Mouse (Mus musculus) right cerebral cortex, postnatal 36 days (tissue): Measurements from ENCODE around the gene Prkn.
A peak's percentile ranks its signal among the peaks of the same experiment; 100 is the strongest.

Experiments
- DNase-seq, 2 experiments: peaks; one replicate each; pipeline ENCODE4 v3.0.0; 2022; ENCODE audit warnings: low spot score in 2 of 2, mixed read lengths in 1 of 2

The Prkn gene

DNA sequence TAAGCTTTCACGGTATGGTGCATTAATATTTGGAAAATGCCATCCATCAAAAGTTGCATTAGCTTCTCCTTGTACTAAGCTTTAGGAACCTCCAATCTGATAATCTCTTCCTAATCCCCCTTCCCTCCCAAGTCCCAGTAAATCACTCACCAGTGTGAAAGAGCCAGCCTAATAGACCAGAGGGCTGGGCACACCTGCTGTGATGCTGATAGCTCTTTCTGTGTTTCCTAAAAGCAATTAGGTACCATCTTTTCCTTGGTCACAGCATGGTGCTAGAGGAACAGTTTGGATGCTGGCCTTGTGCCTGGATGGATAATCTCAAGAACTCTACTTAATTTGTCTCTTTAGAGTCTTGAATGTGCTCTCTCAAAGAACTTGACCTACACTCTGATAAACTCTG, 287.0 kb downstream of the Prkn start:
- no peak for DNase-seq

- DNase-seq = no peak
These were observed 290.7 kb downstream of the Prkn start for GRCm38 (mm10) chr17:11130919-11131318.

GRCm38 (mm10) chr17:11142321-11142720, 302.1 kb downstream of the Prkn start:
- peak; percentile 55 to 68 for DNase-seq

DNA sequence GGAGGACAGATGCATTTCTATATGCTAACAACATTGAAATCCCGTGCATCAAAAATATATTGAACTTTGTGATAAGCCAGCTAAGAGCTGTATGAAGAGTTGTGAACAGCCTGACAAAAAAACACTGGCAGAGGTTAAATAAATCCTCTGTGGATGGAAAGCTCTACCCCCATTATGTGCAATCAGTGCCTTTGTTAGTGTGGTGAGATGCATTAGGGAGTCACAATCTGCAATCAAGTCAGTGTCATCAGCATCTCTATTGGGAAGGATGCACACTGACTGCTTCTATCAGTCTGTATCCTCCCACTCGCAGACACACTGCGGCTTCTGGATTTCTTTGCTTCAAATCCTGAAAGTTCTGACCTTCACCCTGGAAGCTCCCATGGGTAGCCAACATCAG, 315.9 kb downstream of the Prkn start:
- no peak for DNase-seq

- DNase-seq = peak; percentile 84 to 90
These were observed 317.4 kb downstream of the Prkn start for GRCm38 (mm10) chr17:11157536-11157935.

DNA sequence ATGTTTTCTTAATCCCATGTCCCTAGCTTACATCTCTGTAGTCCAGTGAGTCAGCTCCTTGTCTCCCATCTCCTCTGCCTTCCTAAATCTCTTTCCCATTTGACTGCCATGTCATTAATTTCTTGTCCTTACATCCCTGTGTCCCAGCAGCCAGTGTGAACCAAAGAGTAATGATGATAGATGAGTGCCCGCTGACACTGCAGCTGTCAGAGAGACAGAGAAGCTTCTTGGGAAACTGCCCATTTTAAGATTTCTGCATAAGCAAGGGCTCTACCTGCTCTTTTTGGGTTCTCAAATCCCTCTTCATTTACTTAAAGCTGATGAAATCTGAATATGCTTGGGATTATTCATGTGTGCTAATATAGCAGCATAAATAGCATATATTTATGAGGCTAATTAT, 321.3 kb downstream of the Prkn start:
- no peak for DNase-seq

GRCm38 (mm10) chr17:11162770-11163169, 322.6 kb downstream of the Prkn start:
- no peak for DNase-seq

GRCm38 (mm10) chr17:11187356-11187755, 347.2 kb downstream of the Prkn start:
- DNase-seq = no peak

DNA sequence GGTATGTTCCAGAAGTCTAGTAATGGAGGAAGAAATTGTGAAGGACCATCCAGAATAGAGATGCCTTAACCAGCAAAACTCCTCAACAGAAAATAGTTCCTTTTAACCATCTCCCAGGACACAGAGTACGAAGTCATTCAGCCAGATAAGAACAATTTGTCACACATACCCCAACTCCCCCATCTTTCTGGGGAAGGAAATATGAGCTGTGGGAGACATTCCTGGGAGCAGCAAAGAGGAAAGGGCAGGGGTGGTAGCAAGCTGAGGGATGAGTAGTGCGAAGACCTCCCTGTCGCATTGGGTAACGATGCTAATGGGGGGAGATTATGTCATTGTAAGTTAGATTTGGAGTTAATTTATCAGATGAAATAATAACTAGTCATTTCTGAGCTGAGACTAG, 348.3 kb downstream of the Prkn start:
- no peak for DNase-seq

DNA sequence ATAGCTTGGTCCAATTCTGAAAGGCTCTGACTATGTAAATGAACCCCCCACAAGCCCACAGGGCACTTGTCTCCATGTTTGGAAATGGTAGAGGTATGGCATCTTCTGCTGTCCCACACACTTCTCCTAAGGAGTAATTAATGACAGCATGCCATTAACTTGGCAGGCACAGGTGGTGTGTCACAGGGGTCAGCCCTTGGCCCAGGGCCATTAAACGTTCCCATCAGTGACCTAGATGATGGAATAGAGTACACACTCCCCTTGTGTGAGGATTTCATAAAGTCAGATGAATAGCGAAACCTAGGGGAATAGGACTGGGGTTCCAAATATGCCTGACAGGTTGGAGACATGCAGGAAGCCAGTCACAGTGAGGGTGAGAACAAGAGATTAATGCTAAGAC, 350.1 kb downstream of the Prkn start:
- DNase-seq = no peak

GRCm38 (mm10) chr17:11198134-11198533, 357.9 kb downstream of the Prkn start:
- DNase-seq = no peak

DNA sequence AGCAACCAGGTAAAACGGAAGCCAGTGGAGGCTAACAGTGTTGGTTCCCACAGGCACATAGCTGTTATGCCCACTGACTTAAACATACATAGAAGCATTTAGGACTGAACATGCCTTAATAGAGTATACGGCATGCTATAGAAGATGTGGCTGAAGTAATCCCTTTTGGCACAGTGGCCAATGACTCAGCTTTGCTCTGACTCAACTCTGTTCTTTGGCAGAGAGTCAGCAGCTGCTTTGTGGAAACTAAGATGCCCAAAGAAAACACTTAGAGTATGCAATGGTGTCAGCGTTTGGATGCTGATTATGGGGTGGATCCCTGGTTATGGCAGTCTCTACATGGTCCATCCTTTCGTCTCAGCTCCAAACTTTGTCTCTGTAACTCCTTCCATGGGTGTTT, 368.9 kb downstream of the Prkn start:
- peak; percentile 26 to 35 for DNase-seq

DNA sequence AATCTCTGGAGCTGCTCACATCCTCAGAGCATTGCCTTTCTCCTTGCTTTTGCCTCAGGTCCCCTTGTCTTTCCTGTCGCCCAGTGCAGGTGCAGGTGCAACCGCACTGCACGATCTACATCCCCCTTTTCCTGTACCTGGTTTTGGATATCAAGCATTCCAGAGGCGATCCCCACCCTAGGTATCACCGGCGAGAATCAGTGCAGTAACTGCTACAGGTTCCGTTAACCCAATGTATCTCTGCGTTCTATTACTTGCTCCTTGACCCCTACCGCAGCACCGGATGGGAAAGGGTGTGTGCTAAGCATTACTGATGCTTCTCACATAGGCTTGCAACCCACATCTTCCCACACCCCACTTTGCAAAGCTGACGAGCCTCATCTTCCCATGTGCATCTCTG, 370.8 kb downstream of the Prkn start:
- peak in 1 of 2 experiments; percentile 20 for DNase-seq

- DNase-seq = no peak
These were observed 371.4 kb downstream of the Prkn start for GRCm38 (mm10) chr17:11211591-11211990.

- no peak for DNase-seq
These were observed 373.5 kb downstream of the Prkn start for GRCm38 (mm10) chr17:11213689-11214088.

DNA sequence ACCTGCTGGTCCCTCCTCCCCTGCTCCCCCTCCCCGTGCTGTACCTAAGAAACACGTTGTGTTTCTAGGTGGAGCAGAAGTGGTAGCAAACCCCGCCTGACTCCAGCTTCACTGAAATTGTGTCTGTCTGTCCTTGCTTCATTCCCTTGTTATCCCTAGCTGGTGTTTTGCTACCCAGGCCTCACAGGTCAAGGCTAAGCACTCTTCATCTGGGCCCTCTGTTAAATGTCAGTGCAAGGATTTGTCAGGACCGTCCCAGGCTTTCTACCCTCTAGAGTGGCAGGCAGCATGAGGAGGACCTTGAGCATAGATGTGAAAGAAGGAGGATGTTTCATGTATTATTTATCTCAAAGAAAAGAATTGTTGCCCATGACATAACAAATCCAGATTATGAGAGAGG, 388.8 kb downstream of the Prkn start:
- DNase-seq = no peak

DNA sequence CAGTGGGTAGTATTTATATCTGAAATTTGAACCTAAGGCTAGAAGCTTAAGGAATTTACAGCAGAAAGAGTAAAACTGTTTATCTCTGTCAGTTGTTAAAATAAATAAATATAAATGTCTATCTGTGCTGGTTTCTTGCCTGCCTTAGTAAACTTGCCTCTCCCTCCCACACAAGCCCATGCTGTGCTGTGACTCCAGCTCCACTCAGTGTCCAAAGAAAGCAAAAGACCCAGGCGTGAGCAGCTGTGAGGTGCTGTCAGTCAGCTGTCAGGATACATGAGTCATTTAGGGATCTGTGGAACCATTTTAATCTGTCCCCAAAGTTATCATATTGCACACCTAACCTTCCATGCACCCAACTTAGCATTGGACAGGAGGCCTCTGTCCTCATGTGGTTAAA, 389.2 kb downstream of the Prkn start:
- DNase-seq = no peak

DNA sequence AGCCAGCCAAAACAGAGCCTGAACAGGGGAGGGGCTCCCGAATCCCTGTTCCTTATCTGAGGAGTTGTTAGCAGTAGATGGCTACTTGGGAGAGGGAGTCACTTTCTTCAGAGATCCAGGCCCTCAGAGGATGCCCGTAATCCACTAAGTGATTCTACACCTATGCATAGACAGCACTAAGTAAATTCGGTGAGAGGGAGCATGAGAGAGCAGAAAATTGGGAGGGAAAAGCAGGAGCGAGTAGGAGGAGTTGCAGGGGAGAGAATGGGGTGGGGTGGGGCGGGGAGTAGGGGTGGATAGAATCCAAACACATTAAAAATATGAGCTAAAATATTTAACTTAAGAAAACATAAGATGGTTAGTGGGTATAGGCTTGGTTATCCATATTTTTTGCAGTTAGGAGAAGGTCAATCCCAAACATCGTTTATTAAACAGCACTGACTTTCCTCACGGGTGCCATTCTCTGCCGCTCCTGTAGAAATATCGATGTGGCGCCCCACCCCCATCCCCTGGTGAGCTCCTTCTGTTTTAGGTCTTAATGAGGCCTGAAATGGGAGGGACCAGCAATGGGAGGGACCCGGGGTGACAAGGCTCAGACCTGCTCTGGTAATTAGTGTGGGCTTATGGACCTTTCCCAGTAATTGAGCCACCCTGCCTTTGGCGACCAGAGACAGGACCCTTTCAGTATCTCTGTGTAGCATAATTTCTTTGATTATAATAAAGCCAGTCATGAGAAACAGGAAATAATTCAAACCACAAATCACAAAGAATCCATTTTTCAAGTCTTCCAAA, 390.6 kb downstream of the Prkn start:
- DNase-seq = no peak

GRCm38 (mm10) chr17:11235273-11235672, 395.1 kb downstream of the Prkn start:
- DNase-seq = no peak

- no peak for DNase-seq
These were observed 404.9 kb downstream of the Prkn start for GRCm38 (mm10) chr17:11245040-11245439.

- DNase-seq = no peak
These were observed 409.0 kb downstream of the Prkn start for GRCm38 (mm10) chr17:11249216-11249615.

DNA sequence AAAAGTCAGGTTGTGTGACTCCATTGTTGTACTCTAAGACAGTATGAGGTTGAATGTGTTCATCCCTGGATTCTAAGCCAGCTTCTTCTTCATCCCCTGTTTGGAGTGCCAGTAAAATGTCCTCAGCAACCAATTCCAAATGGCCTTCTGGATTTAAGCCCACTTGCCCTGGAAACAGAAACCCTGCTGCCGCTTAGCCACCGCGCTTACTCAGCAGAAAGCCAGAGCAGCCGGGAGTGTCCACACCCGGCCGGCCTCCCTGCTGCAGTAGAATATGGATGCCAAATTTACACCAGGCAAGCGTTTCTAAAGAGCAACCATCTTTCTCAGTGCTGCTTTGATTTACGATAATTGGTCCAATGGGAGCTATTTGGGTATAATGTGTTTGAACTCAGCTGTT, 420.5 kb downstream of the Prkn start:
- DNase-seq = no peak

- no peak for DNase-seq
These were observed 421.5 kb downstream of the Prkn start for GRCm38 (mm10) chr17:11261679-11262078.

- no peak for DNase-seq
These were observed 427.8 kb downstream of the Prkn start for GRCm38 (mm10) chr17:11267951-11268350.
